Mouse (Mus musculus) bone marrow macrophage, adult 2 months (primary cell): ENCODE measurements around the gene Phf1. TPM values are rescaled to one million over a fixed set of nuclear protein-coding genes. Genes with fewer than 3 reads are reported as not detected.
A peak's percentile ranks its signal among the peaks of the same experiment; 100 is the strongest.

Source experiments
- H3K27ac ChIP-seq: 2 replicates; pipeline ENCODE4 v1.5.1; 2012; ENCODE audit warnings: low read depth, low read length; ENCODE audit not compliant: insufficient read depth
- H3K4me1 ChIP-seq: 2 replicates; pipeline ENCODE4 v1.6.1; 2012; ENCODE audit warnings: low read length; ENCODE audit not compliant: control insufficient read depth, insufficient read depth
- H3K4me3 ChIP-seq: 2 replicates; pipeline ENCODE4 v1.5.1; 2012; ENCODE audit warnings: mild to moderate bottlenecking, low read length, moderate library complexity; ENCODE audit not compliant: insufficient read depth
- CTCF ChIP-seq: IDR thresholded peaks from 2 replicates; pipeline ENCODE4 v1.5.1; 2012; ENCODE audit warnings: low read depth, mild to moderate bottlenecking, low read length, moderate library complexity
- POLR2A ChIP-seq: IDR thresholded peaks from 2 replicates; pipeline ENCODE4 v1.6.1; 2012; ENCODE audit warnings: mild to moderate bottlenecking, low read depth, low read length, borderline replicate concordance
- polyA plus RNA-seq: library from polyadenylated mRNA; stranded (reverse); fragments of >200 nt; gene quantifications from 2 replicates; pipeline ENCODE4 v1.2.4, GENCODE M21; 2012; ENCODE audit not compliant: missing spikeins, insufficient read depth, insufficient read length

Gene Phf1
- polyA plus RNA-seq, 1 experiment = 34.3 TPM

DNA sequence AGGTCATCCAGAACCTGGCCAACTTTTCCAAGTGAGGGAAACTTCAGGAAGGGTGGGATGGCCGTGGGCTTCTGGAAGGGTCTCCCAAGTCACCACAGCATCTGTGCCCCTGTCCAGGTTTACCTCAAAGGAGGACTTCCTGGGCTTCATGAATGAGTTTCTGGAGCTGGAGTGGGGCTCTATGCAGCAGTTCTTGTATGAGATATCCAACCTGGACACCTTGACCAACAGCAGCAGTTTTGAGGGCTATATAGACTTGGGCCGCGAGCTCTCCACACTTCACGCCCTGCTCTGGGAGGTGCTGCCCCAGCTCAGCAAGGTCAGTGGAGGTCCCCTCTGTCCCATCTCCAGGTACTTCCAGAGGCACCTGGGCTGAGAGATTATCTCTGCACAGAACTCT, 27.0 kb downstream of the Phf1 start:
- Histone ChIP-seq H3K27ac (no peak overlapping the region), H3K4me3 (no peak overlapping the region), H3K4me1 (peaks cover 10% of the 10 kb centered on the region)
- no peak for TF ChIP-seq CTCF
- TF ChIP-seq POLR2A = no peak

DNA sequence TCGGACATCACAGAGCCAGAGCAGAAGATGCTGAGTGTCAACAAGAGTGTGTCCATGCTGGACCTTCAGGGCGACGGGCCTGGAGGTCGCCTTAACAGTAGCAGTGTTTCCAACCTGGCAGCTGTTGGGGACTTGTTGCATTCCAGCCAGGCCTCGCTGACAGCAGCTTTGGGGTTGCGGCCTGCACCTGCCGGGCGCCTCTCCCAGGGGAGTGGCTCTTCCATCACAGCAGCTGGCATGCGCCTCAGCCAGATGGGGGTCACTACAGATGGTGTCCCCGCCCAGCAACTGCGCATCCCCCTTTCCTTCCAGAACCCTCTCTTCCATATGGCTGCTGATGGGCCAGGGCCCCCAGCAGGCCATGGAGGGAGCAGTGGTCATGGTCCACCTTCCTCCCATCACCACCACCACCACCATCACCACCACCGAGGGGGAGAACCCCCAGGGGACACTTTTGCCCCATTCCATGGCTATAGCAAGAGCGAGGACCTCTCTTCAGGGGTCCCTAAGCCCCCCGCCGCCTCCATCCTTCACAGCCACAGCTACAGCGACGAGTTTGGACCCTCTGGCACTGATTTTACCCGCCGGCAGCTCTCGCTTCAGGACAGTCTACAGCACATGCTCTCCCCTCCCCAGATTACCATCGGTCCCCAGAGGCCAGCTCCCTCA, 28.9 kb downstream of the Phf1 start:
- H3K4me1 ChIP-seq = no peaks in the 10 kb centered on the region
- H3K27ac ChIP-seq = no peak overlapping the region
- TF ChIP-seq CTCF = no peak
- TF ChIP-seq POLR2A = no peak
- no peak overlapping the region for H3K4me3 ChIP-seq

DNA sequence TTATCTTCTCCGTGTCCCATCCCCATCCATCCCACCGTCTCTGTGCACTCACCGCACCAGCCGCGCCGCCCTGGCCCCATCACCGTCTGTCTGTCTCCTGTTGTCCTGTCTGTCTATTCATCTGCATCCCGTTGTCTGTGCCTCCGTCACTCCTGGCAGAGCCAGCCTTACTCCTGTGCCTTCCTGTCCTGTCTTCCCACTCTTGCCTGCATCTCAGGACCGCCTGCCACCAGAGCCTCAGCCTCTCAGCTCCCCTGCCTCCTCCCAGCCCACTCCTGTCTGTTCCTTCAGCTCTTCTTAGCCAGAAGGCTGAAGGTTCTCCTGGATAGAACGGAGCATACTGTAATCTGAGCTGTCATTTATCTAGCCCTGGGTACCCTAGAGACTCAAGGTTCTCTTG, 34.1 kb downstream of the Phf1 start:
- Histone ChIP-seq H3K27ac (no peak overlapping the region), H3K4me3 (no peak overlapping the region), H3K4me1 (no peaks in the 10 kb centered on the region)
- TF ChIP-seq CTCF = no peak
- no peak for TF ChIP-seq POLR2A

DNA sequence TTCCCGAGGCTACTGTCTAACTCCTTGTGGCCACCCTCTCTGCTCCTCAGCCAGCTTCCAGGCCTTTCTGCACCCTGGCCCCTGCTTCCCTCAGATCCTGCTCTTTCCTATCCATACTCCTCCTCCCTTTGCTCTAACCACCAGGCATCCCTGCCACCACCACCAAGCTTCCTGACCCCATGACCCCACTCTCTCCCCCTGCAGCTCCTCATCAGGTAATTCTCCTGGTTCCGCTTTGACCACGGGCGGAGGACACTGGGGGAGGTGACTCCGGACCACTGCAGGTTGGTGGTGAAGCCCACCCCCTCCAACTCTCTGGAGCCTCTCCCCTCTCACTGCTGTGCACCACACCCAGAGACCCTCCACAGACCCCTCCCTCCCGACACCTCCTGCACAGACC, 34.6 kb downstream of the Phf1 start:
- Histone ChIP-seq H3K27ac (no peak overlapping the region), H3K4me1 (no peaks in the 10 kb centered on the region), H3K4me3 (no peak overlapping the region)
- TF ChIP-seq POLR2A (no peak), CTCF (no peak)

DNA sequence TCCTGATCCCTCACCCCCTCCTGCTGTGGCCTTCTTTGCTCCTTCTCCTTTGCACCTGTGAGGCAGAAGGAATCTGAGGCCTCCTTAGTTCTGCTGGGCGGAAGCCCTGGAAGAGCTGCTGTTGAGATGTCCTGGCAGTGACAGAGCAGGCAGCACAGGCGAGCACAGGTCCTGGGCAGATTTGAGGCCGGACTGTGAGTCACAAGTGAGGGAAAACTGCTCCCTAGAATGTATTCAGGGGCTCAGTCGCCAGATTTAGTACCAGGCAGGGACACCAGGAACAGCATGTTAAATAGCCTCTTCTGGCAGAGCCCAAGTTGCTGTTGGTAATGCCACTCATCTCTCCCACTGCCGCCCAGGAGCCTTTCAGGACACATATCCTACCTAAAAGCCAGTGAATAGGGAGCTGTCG, 35.4 kb downstream of the Phf1 start:
- TF ChIP-seq POLR2A (no peak), CTCF (no peak)
- no peaks in the 10 kb centered on the region for H3K4me1 ChIP-seq
- H3K4me3 ChIP-seq = no peak overlapping the region
- H3K27ac ChIP-seq = no peak overlapping the region

DNA sequence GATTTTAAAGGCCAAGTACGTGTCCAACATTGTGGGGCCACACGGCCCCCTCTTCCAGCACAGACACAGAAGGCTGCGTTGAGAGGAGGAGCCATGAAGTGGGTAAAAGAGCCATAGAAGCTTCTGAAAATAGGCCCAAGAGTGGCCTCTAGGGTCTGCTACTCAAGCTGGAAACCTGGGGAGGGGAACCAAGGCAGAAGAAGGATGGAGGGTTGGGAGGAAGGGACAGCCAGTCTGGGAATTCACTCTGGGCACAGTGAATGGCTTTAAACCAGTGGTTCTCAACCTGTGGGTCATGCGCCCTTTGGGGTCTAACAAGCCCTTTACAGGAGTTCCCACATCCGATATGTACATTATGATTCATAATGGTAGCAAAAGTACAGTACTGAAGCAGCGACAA, 36.4 kb downstream of the Phf1 start:
- H3K27ac ChIP-seq = no peak overlapping the region
- no peak for TF ChIP-seq POLR2A
- no peak for TF ChIP-seq CTCF
- no peak overlapping the region for H3K4me3 ChIP-seq
- H3K4me1 ChIP-seq = peaks cover 3% of the 10 kb centered on the region

DNA sequence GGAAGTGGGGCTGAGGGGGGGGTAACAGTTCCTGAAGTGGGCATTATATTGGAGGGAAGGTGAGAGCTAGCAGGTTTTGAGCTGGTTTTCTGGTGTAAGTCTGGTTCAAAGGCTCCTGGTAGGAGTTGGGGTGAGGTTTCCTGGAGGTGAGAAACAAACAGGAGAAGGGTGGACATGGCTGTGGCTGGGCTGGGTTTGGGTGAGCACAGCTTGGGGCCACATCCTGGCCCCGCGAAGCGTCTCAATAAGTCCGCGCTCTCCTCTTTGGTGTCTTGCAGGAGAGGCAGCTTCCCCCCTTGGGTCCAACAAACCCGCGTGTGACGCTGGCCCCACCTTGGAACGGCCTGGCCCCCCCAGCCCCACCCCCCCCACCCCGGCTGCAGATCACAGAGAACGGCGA, 37.4 kb downstream of the Phf1 start:
- no peak overlapping the region for H3K4me3 ChIP-seq
- peaks cover 8% of the 10 kb centered on the region for H3K4me1 ChIP-seq
- no peak overlapping the region for H3K27ac ChIP-seq
- TF ChIP-seq POLR2A (no peak), CTCF (no peak)

DNA sequence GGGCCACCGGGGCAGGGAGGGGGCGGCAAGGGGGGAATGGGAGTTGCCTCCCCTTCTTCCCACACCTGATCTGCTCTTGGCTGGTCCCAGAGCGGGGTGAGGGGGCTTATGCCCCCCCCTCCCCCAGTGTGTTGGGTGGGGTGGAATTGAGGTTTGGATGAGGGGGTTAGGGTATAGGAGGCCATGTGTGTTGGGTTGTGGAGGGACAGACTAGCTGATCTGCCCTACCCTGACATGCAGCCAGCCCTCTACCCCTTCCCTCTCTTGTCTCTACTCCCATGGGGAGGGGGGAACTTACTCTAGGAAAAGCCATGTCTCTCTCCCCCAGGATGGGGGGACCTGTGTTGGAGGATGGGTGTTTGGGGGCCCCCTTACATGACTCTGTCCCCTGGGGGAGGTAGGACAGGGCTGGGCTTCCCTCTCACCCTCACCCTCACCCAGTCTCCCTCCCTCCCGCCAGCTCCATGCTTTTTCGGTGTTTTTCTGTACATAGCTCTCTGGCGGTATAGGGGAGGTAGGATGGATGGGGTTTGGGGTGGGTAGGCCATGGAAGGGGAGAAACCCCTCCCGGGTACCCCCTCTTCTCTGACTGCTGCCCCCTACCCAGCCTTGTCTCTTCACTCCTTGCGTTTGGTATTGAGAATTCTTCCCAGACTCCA, 38.5 kb downstream of the Phf1 start:
- no peak for TF ChIP-seq CTCF
- no peak for TF ChIP-seq POLR2A
- no peak overlapping the region for H3K4me3 ChIP-seq
- H3K4me1 ChIP-seq = peaks cover 11% of the 10 kb centered on the region
- no peak overlapping the region for H3K27ac ChIP-seq

DNA sequence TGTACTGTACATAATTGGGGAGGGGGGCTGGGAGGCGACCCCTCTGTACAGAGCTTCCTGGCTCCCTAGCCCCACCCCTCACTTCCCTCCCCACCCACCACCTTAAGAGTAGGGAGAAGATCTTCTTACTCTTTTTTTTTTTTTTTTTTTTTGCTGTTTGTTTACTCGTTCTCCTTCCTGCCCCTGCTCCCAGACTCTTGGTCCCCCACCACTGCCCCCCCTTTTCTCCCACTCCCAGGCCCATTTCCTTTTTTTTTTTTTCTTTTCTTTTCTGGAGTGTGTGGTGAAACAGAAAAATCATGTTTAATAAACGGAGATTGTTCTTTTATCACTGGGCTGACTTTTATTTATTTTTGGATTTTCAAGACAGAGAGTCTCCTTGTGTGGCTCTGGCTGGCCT, 39.3 kb downstream of the Phf1 start:
- H3K4me3 ChIP-seq = peak overlapping the region; percentile 96
- H3K27ac ChIP-seq = peak overlapping the region; percentile 48; the same call in 1 of the 2 replicates
- peaks cover 11% of the 10 kb centered on the region for H3K4me1 ChIP-seq
- TF ChIP-seq POLR2A = no peak
- TF ChIP-seq CTCF = no peak

DNA sequence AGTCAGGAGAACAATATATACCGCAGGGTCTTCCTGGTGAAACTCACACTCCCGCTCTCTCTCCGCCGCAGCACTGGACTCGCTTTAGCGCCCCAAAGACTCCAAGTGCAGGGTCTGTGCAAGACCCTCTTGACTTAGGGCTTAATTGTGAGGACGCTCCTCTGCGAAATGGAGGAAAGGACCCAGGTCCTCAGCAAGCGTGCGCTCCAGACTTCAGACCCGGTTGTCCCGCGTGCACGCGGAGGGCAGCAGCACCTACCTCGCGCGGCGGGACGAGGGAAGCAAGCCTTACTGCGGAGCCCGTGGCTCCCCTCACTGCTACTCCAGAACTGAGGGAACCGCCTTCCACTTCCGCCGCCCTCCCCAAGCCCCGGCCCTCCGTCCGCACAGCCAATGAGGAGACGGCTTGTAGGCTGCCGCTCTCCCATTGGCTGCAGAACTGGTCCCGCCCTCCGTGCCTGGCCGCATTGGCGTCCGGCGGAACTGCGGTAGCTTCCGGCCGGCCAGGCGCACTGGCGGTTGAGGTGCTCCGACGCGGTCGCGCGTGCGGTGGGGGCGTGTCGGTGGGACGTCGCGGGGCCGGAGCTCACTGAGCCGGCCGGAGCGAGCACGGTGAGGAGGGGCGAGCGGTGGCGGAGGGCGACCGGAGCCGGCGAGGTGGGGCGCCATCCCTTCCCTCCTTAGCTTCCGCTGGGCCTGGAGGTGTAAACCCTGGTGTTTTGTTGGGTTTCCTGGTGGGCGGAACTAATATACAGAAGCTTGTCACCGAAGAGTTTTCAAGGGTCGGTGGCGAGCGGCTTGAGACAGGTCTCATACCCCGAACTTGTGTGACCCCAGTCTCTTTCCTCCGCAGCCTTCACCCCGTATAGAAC, 40.1 kb downstream of the Phf1 start, which contains the start of gene Zbtb9:
TSS of gene Zbtb9 (plus strand) at position 465 of the 872 bp plus-strand sequence.
- Histone ChIP-seq H3K4me1 (peaks cover 11% of the 10 kb centered on the region), H3K4me3 (peak within 1 kb of the TSS; percentile 96), H3K27ac (peak within 1 kb of the TSS; percentile 48)
- no peak for TF ChIP-seq CTCF
- peak; percentile 90 for TF ChIP-seq POLR2A
